Mouse (Mus musculus) E14TG2a.4 (cell line): ENCODE results near the gene Ubl7.

Source experiments
- H3K27me3 ChIP-seq: 2 replicates; pipeline ENCODE4 v1.6.1; 2014; ENCODE audit warnings: low read length, control low read depth; ENCODE audit not compliant: insufficient read depth
- H3K36me3 ChIP-seq: 2 replicates; pipeline ENCODE4 v1.6.1; 2014; ENCODE audit warnings: low read length, control low read depth; ENCODE audit not compliant: insufficient read depth
- H3K4me1 ChIP-seq: replicated peaks from 2 replicates; pipeline ENCODE4 v1.6.1; 2014; ENCODE audit warnings: low read depth, low read length, control low read depth
- H3K4me3 ChIP-seq: replicated peaks from 2 replicates; pipeline ENCODE4 v1.5.1; 2014; ENCODE audit warnings: mild to moderate bottlenecking, low read length
- H3K9me3 ChIP-seq: 2 replicates; pipeline ENCODE4 v1.6.1; 2014; ENCODE audit warnings: low read length, control low read depth
- CTCF ChIP-seq: conservative IDR thresholded peaks from 2 replicates; pipeline ENCODE4 v1.5.1; 2014; ENCODE audit warnings: low read length
- NANOG ChIP-seq: IDR thresholded peaks from 2 replicates; pipeline ENCODE4 v1.6.1; 2014; ENCODE audit warnings: borderline replicate concordance, low read length, mixed read lengths
- POU5F1 ChIP-seq: IDR thresholded peaks from 2 replicates; pipeline ENCODE4 v1.6.1; 2014; ENCODE audit warnings: low read length, borderline replicate concordance

Ubl7 gene

GRCm38 (mm10) chr9:57969736-57970495, 59.1 kb downstream of the Ubl7 start:
- Histone ChIP-seq H3K36me3 (no peaks in the 10 kb centered on the region), H3K4me1 (peaks cover 36% of the 10 kb centered on the region), H3K4me3 (no peak overlapping the region), H3K9me3 (no peaks in the 10 kb centered on the region), H3K27me3 (peaks cover 26% of the 10 kb centered on the region)
- TF ChIP-seq NANOG (no peak), CTCF (no peak), POU5F1 (no peak)

- H3K9me3 ChIP-seq, result no peaks in the 10 kb centered on the region
- no peak for TF ChIP-seq POU5F1
- no peak for TF ChIP-seq NANOG
- no peak for TF ChIP-seq CTCF
- H3K27me3 ChIP-seq, result peaks cover 23% of the 10 kb centered on the region
- H3K4me1 ChIP-seq, result peaks cover 33% of the 10 kb centered on the region
- H3K36me3 ChIP-seq, result no peaks in the 10 kb centered on the region
- no peak overlapping the region for H3K4me3 ChIP-seq
Measured at GRCm38 (mm10) chr9:57971413-57971812, 60.6 kb downstream of the Ubl7 start.

- H3K4me3 ChIP-seq, result no peak overlapping the region
- TF ChIP-seq NANOG (no peak), POU5F1 (no peak), CTCF (no peak)
- H3K27me3 ChIP-seq, result peaks cover 28% of the 10 kb centered on the region
- H3K4me1 ChIP-seq, result peaks cover 32% of the 10 kb centered on the region
- no peaks in the 10 kb centered on the region for H3K9me3 ChIP-seq
- no peaks in the 10 kb centered on the region for H3K36me3 ChIP-seq
Measured at GRCm38 (mm10) chr9:57972141-57972591, 61.4 kb downstream of the Ubl7 start.

GRCm38 (mm10) chr9:57972776-57973439, 62.1 kb downstream of the Ubl7 start:
- peaks cover 26% of the 10 kb centered on the region for H3K4me1 ChIP-seq
- no peaks in the 10 kb centered on the region for H3K36me3 ChIP-seq
- no peak for TF ChIP-seq POU5F1
- TF ChIP-seq NANOG, result no peak
- TF ChIP-seq CTCF, result no peak
- H3K9me3 ChIP-seq, result no peaks in the 10 kb centered on the region
- no peak overlapping the region for H3K4me3 ChIP-seq
- peaks cover 25% of the 10 kb centered on the region for H3K27me3 ChIP-seq

GRCm38 (mm10) chr9:57973440-57974066, 62.8 kb downstream of the Ubl7 start:
- peaks cover 19% of the 10 kb centered on the region for H3K4me1 ChIP-seq
- TF ChIP-seq POU5F1, result no peak
- TF ChIP-seq CTCF, result no peak
- H3K4me3 ChIP-seq, result no peak overlapping the region
- H3K9me3 ChIP-seq, result no peaks in the 10 kb centered on the region
- H3K36me3 ChIP-seq, result no peaks in the 10 kb centered on the region
- H3K27me3 ChIP-seq, result peaks cover 19% of the 10 kb centered on the region

- TF ChIP-seq POU5F1, result no peak
- TF ChIP-seq CTCF, result no peak
- TF ChIP-seq NANOG, result no peak
- H3K4me1 ChIP-seq, result peaks cover 13% of the 10 kb centered on the region
Measured at GRCm38 (mm10) chr9:57974221-57974620, 63.4 kb downstream of the Ubl7 start.

GRCm38 (mm10) chr9:57975200-57975821, 64.5 kb downstream of the Ubl7 start:
- peaks cover 3% of the 10 kb centered on the region for H3K4me1 ChIP-seq
- H3K36me3 ChIP-seq, result no peaks in the 10 kb centered on the region
- TF ChIP-seq POU5F1 (no peak), CTCF (no peak), NANOG (no peak)
- no peaks in the 10 kb centered on the region for H3K9me3 ChIP-seq
- H3K27me3 ChIP-seq, result peaks cover 16% of the 10 kb centered on the region
- H3K4me3 ChIP-seq, result no peak overlapping the region

More at GRCm38 (mm10) chr9:57974221-57974620, 63.4 kb downstream of the Ubl7 start:
- H3K4me3 ChIP-seq, result no peak overlapping the region
- no peaks in the 10 kb centered on the region for H3K9me3 ChIP-seq
- no peaks in the 10 kb centered on the region for H3K36me3 ChIP-seq
- peaks cover 16% of the 10 kb centered on the region for H3K27me3 ChIP-seq

- Histone ChIP-seq H3K9me3 (peaks cover 8% of the 10 kb centered on the region), H3K36me3 (no peaks in the 10 kb centered on the region), H3K4me1 (no peaks in the 10 kb centered on the region), H3K4me3 (no peak overlapping the region), H3K27me3 (peaks cover 18% of the 10 kb centered on the region)
- TF ChIP-seq CTCF, result no peak
- no peak for TF ChIP-seq NANOG
- no peak for TF ChIP-seq POU5F1
Measured at GRCm38 (mm10) chr9:57978025-57978424, 67.2 kb downstream of the Ubl7 start.
